Mouse (Mus musculus): ENCODE measurements at regions not wholly inside any gene's neighbourhood (a gene's known extent, or its start where the extent isn't known, plus 50 kb on each side); places are given as distances from the start of the nearest gene placed in this dataset.
"Not testable (repeated sequence)": the region's sequence is repeated elsewhere in the genome, so short reads cannot be mapped to it uniquely, and the experiment has no call there.

GRCm38 (mm10) chr12:106310585-106311319 lies 300.7 kb downstream of the Vrk1 start:
- DNase-seq: no peak

- DNase-seq: no peak
Observed at GRCm38 (mm10) chr12:106311320-106311825, 301.3 kb downstream of the Vrk1 start.

- peak in 1 of 2 experiments; percentile 24 for DNase-seq
Observed at GRCm38 (mm10) chr12:106311831-106312600, 302.0 kb downstream of the Vrk1 start.

GRCm38 (mm10) chr12:106317738-106318137 lies 307.7 kb downstream of the Vrk1 start:
- no peak for DNase-seq

- DNase-seq: no peak
Observed at GRCm38 (mm10) chr12:106321511-106321910, 311.5 kb downstream of the Vrk1 start.

GRCm38 (mm10) chr12:106326611-106327010 lies 316.6 kb downstream of the Vrk1 start:
- peak; percentile 32 to 57 for DNase-seq

- DNase-seq: no peak
Observed at GRCm38 (mm10) chr12:106327351-106327750, 317.3 kb downstream of the Vrk1 start.

- DNase-seq: no peak
Observed at GRCm38 (mm10) chr12:106357867-106358266, 347.8 kb downstream of the Vrk1 start.

GRCm38 (mm10) chr12:106361646-106362045 lies 351.6 kb downstream of the Vrk1 start:
- not testable (repeated sequence) for DNase-seq

- DNase-seq: no peak
Observed at GRCm38 (mm10) chr12:106374840-106375375, 364.9 kb downstream of the Vrk1 start.

- DNase-seq: no peak
Observed at GRCm38 (mm10) chr12:106375886-106376285, 365.9 kb downstream of the Vrk1 start.

- no peak for DNase-seq
Observed at GRCm38 (mm10) chr12:106376783-106377182, 366.8 kb downstream of the Vrk1 start.

- DNase-seq: no peak
Observed at GRCm38 (mm10) chr12:106377281-106377680, 367.3 kb downstream of the Vrk1 start.

GRCm38 (mm10) chr12:106377761-106378160 lies 367.7 kb downstream of the Vrk1 start:
- no peak for DNase-seq

GRCm38 (mm10) chr12:106378303-106379075 lies 368.5 kb downstream of the Vrk1 start:
- peak in 1 of 2 experiments; percentile 8 for DNase-seq

GRCm38 (mm10) chr12:106379151-106379594 lies 369.1 kb downstream of the Vrk1 start:
- peak in 1 of 2 experiments; percentile 27 for DNase-seq

- no peak for DNase-seq
Observed at GRCm38 (mm10) chr12:106379779-106380178, 369.8 kb downstream of the Vrk1 start.

- DNase-seq: no peak
Observed at GRCm38 (mm10) chr12:106381821-106382220, 371.8 kb downstream of the Vrk1 start.

- DNase-seq: no peak
Observed at GRCm38 (mm10) chr12:106389214-106389613, 379.2 kb downstream of the Vrk1 start.

GRCm38 (mm10) chr12:106392316-106392715 lies 382.3 kb downstream of the Vrk1 start:
- no peak for DNase-seq

GRCm38 (mm10) chr12:106399085-106399484 lies 389.1 kb downstream of the Vrk1 start:
- DNase-seq: no peak

GRCm38 (mm10) chr12:106411075-106411474 lies 401.0 kb downstream of the Vrk1 start:
- DNase-seq: peak in 1 of 2 experiments; percentile 1

GRCm38 (mm10) chr12:106426631-106427030 lies 416.6 kb downstream of the Vrk1 start:
- no peak for DNase-seq

Data from kidney, adult 8-10 months (tissue).